42 mouse cellular contexts compared by ENCODE assay signal in the genomic region with DNA sequence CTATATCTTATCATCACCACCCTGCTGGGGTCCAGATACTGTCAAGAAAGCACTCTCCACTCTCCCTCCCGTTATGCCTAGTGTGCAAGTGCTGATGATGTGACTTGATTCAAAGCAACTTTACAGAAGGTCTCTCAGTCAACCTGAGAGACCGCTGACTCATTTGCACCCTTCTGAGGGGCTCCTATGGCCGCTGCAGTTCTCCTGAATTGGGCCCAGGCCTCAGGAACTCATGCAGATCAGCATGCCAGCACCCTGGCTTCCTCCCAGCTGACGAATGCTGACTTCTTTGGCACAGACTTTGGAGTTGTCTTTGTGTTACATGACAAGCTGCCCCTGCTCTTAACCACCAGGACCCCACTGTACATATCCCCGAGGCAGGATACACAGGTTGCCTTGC. TPM values are rescaled to one million over a fixed set of nuclear protein-coding genes. Genes with fewer than 3 reads are reported as not detected.
"Had no signal": no experiment of that assay in that cellular context is flagged by ENCODE, and none has a peak within 500 bp of the region (broad histone marks: within the 10 kb centered on the region; RNA-seq: fewer than 3 reads in every experiment).

No protein-coding gene starts in this region.

- H3K27ac ChIP-seq: limb, embryonic 10.5 days; limb, embryonic 12.5 days; limb, embryonic 13.5 days; limb, embryonic 15.5 days; liver, embryonic 12.5 days; liver, embryonic 13.5 days; liver, embryonic 14.5 days; liver, embryonic 15.5 days; lung, embryonic 15.5 days; macrophage; midbrain, embryonic 10.5 days; midbrain, embryonic 12.5 days; midbrain, embryonic 13.5 days; midbrain, embryonic 15.5 days; neural tube, embryonic 12.5 days had no signal

- H3K9me3 ChIP-seq: limb, embryonic 10.5 days; limb, embryonic 12.5 days; limb, embryonic 13.5 days; limb, embryonic 15.5 days; liver, embryonic 12.5 days; liver, embryonic 13.5 days; liver, embryonic 15.5 days; lung, embryonic 15.5 days; megakaryocyte, embryonic 14.5 days; midbrain, embryonic 10.5 days; midbrain, embryonic 12.5 days; midbrain, embryonic 13.5 days; midbrain, embryonic 15.5 days; neural tube, embryonic 12.5 days had no signal

- H3K27me3 ChIP-seq: limb, embryonic 12.5 days; limb, embryonic 13.5 days; limb, embryonic 15.5 days; lung, embryonic 15.5 days; midbrain, embryonic 12.5 days; midbrain, embryonic 13.5 days; midbrain, embryonic 15.5 days; neural tube, embryonic 12.5 days had no signal

- H3K4me3 ChIP-seq: limb, embryonic 10.5 days; limb, embryonic 12.5 days; limb, embryonic 13.5 days; limb, embryonic 15.5 days; liver, embryonic 12.5 days; liver, embryonic 13.5 days; liver, embryonic 15.5 days; lung, embryonic 15.5 days; megakaryocyte, embryonic 14.5 days; midbrain, embryonic 10.5 days; midbrain, embryonic 12.5 days; midbrain, embryonic 13.5 days; midbrain, embryonic 15.5 days; myocyte; neural tube, embryonic 12.5 days had no signal

- H3K4me2 ChIP-seq: limb, embryonic 12.5 days; limb, embryonic 13.5 days; limb, embryonic 15.5 days; liver, embryonic 11.5 days; liver, embryonic 12.5 days; liver, embryonic 13.5 days; liver, embryonic 15.5 days; lung, embryonic 14.5 days; lung, embryonic 15.5 days; midbrain, embryonic 11.5 days; midbrain, embryonic 12.5 days; midbrain, embryonic 13.5 days; midbrain, embryonic 15.5 days; neural tube, embryonic 12.5 days had no signal

- ATAC-seq: liver, embryonic 12.5 days; liver, postnatal 0 days; lung, postnatal 0 days; midbrain, embryonic 13.5 days; midbrain, embryonic 15.5 days; midbrain, embryonic 16.5 days had no signal

- H3K9ac ChIP-seq: limb, embryonic 12.5 days; limb, embryonic 13.5 days; limb, embryonic 15.5 days; liver, embryonic 12.5 days; liver, embryonic 13.5 days; liver, embryonic 14.5 days; liver, embryonic 15.5 days; liver, postnatal 0 days; lung, embryonic 14.5 days; lung, embryonic 15.5 days; midbrain, embryonic 12.5 days; midbrain, embryonic 13.5 days; midbrain, embryonic 15.5 days; neural tube, embryonic 12.5 days had no signal

- DNase-seq: liver; liver, embryonic 13.5 days; liver, postnatal 0 days; lung, adult 18-20 months; lung, adult 2 months; lung, embryonic 14.5 days; lung, postnatal 10 days; lung, postnatal 14 days; lung, postnatal 36 days; lung, postnatal 4 days; midbrain, embryonic 14.5 days had no signal

- H3K36me3 ChIP-seq: limb, embryonic 10.5 days; limb, embryonic 12.5 days; limb, embryonic 13.5 days; limb, embryonic 15.5 days; liver, embryonic 12.5 days; liver, embryonic 13.5 days; liver, embryonic 15.5 days; lung, embryonic 15.5 days; midbrain, embryonic 10.5 days; midbrain, embryonic 12.5 days; midbrain, embryonic 13.5 days; midbrain, embryonic 15.5 days; neural tube, embryonic 12.5 days had no signal

RNA-seq across cellular contexts. Expression of a gene that starts 21.5 kb away (rescaled TPM):
- polyA plus RNA-seq: myocyte had no signal

RNA-seq across cellular contexts. Expression of a gene that starts 28.9 kb away (rescaled TPM):
- total RNA-seq: left cerebral cortex, adult 8-10 months; left cerebral cortex, postnatal 25 days; left cerebral cortex, postnatal 36 days; liver, adult 2 months; megakaryocyte progenitor cell, adult 5-6 weeks; megakaryocyte-erythroid progenitor cell, adult 5-6 weeks; midbrain, postnatal 0 days had no signal
- polyA plus RNA-seq: limb, embryonic 10.5 days; limb, embryonic 11.5 days; limb, embryonic 12.5 days; limb, embryonic 13.5 days; liver, adult 2 months; liver, embryonic 11.5 days; liver, embryonic 12.5 days; liver, embryonic 13.5 days; liver, embryonic 14.5 days; liver, embryonic 15.5 days; liver, embryonic 16.5 days; liver, postnatal 0 days; lung, adult 2 months; lung, embryonic 14.5 days; lung, embryonic 15.5 days; lung, embryonic 16.5 days; lung, postnatal 0 days; macrophage; midbrain, embryonic 10.5 days; midbrain, embryonic 11.5 days; midbrain, embryonic 12.5 days; midbrain, embryonic 13.5 days; midbrain, embryonic 14.5 days; midbrain, embryonic 15.5 days; midbrain, embryonic 16.5 days; midbrain, postnatal 0 days; myocyte; neural tube, embryonic 11.5 days; neural tube, embryonic 12.5 days had no signal
